Mouse (Mus musculus): ENCODE measurements at regions not wholly inside any gene's neighbourhood (a gene's known extent, or its start where the extent isn't known, plus 50 kb on each side); places are given as distances from the start of the nearest gene placed in this dataset.

DNA sequence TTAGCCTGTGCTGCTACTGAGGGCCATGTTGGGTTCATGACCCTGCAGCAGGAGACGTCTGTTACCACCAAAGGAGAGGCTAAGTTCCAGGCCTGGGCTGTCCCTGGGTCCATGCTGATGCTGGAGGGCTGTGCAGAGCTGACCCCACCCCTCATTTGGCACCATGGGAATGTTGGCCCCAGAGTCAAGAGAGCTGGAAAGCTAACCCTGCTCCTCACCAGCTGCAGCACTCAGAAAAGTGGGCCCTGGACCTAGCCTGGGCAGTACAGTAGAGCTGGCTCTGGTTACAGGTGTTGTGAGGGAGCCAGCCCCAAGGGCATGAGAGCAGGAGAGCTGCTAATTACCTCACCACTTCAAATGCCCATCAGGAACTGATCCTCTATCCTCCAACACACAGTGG, 500.9 kb upstream of the Nr5a2 start:
- in situ Hi-C loops (cut with MboI, MseI): no loop called here

DNA sequence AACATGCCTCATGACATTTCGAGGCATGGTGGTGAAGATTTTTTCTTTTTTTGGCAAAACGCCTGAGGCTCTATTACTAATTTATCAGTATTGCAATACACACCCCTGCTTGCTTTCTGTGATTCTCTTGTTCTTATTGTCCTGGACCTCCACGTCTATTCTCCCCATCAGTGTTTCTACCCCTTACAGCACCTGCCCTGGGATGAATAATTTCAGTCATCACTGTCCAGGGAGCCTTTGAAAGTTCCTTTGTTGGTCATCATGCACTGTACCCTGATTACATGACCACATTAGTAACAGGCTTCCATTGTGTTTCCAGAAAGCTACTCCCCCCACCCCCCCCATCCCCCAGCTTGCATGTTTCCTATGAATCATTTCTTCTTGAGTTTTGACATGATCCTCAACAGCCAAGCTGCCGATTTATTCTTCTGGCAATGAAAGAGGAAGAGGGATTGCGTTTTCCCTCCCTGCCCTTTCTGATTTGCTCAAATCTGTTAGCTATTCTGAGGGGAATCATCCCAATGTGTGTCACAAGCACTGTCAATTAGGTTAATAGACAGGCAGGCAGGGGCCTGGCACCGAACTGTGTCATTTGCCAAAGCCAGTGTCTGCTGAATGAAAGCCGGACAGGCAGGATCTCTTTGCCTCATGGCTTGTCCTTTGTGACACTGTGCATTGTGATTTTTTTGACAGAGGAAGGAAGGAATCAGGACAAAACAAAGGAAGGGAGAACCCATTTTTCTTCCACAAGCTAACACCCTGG, 493.4 kb upstream of the Nr5a2 start:
- in situ Hi-C loops (cut with MboI, MseI): no loop called here

DNA sequence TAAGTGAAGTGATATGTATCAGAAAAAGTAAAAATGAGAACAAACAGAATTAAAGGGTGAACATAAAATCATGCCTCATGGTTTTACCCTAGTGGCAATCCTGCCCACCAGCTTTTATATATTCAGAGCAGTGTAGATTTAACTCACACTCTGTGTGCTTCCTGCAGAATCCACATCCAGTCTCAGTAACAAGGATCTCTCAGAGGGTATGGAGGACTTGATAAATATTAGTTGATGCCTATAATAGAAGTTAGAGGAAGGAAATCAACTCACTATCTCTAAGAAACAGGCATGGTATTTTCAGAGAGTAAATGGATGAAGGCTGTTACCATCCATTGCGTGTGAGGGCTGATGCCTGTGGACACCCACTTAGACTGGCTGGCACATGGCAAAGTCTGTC, 492.5 kb upstream of the Nr5a2 start:
- in situ Hi-C loops (cut with MboI, MseI): no loop called here

DNA sequence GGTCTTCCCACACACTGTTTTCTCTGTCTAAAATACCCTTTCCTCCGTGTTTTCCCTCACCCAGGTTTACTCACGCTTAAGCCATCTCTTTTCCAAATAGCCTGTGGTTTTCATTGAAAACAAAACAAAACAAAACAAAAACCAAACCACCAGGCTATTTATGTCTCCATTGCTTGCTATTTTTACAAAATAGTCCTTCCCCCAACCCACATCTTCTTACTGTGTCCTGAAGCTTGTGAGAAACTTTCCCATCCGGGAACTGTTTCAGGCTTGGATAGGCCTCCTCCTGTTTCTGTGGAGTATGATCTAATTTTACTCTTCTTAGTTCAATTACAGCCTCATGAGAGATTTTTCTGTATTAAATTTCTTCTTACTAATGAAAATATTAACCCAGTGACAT, 486.2 kb upstream of the Nr5a2 start:
- in situ Hi-C loops (cut with MboI, MseI): no loop called here

DNA sequence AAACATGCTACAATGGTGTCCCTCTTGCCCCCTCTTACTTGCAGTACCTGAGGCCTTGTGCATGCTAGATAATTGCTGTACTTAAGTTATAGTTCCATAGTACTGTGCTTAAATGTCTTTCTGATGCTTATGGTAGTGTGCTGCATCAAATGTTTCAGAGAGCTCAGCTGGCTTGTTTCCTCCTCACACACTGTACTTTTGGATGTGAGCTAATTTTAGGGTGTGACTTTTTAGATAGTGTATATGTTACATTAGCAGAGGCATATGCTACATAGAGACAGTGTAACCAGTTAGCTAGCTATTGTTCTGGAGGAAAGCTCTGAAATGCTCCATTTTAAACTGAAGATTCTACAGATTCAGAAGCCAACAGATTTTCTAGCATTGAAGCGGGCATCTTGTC, 467.9 kb upstream of the Nr5a2 start:
- in situ Hi-C loops (cut with MboI, MseI): no loop called here

DNA sequence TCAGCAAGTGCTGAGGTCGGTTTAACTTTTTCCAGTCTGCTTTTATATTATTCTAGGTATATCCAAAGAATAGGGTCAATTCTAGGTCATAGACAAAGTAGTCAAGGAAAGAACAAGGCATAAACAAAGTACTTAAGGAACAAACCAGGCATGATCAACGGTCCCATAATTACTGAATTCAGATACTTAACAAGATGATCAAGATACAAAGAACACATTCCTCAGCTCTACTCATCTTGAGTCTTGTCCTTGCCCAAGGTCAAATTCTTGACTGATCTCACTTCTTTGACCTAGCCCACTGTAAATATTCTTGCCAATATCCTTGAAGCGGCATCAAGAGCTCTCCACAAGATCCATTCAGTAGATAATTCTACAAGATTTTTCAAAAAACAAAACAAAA, 458.1 kb upstream of the Nr5a2 start:
- in situ Hi-C loops (cut with MboI, MseI): no loop called here

DNA sequence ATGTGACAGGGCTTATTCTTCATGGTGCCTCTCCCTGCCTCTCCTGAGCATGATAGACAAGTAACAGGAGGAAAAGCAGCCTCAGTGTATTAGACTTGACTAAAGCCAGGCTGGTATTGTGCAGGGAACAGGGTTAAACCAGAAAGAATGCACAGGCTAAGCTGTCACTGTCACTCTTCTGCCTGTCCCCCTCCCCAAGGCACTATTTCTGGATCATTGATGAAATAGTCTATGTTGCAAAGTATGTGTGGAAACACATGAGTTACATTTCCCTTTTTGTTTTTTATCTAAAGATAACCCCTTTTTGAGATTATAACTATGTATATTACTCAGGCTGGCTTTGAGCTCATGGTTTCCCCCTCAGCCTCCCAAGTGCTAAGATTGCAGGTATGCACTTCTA, 436.5 kb upstream of the Nr5a2 start:
- in situ Hi-C loops (cut with MboI, MseI): no loop called here

DNA sequence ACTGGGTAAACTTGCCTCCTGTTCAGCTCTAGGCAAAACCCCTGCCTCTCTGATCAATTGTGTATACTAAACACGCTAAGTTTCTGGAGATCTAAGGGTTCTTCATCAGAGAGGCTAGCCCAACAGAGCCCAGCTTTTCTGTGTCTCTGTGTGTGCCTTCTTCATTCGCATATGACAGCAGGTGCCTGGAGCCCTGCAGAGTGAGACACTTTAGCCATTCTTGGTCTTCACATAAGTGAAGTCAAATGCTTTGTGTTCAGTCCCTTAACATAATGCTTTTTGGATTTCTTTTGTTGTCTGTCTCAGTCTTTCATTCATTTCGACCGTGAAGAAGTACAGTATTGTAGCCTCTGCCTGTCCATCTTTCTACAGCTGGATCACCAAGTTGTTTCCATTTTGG, 427.3 kb upstream of the Nr5a2 start:
- in situ Hi-C loops (cut with MboI, MseI): no loop called here

DNA sequence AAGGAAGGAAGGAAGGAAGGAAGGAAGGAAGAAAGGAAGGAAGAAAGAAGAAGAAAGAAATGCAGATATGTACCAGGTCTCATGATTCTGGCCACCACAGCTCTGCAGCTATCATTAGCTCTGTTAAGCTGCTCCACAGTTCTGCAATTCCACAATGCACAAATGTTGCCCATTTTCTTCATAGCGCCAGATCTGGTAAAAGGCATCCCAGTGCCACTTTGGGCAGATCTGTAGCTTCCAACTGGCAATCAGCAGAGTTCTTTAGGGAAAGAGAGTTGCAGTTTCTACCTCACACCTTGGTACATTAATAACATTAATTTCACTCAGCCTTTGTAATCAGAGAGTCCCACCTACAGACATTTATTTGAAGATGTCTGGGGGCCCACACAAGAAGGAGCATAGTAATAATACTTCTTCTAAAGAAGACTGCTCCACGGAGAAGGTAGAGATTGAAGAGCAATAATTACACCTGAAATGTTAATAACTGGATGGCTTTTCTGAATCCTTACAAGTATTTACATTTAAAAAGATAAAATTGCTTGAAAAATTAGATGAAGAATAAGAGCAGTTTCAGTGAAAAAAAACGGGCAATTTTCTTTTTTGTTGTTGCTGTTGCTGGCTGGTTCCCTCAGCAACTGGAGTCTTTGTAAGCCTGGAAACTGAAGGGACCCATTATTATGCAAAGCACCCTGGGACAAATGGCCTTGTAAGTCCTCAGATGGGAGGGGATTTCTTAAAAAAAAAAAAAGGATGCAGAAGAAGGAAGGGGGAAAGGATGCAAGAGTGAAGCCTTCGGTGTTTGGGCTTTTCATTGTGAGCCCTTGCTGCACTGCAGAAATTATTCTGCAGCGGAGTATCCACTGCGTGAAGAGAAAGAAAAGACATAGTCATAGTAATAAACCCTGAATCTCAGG, 418.1 kb upstream of the Nr5a2 start:
- in situ Hi-C loops (cut with MboI, MseI): no loop called here

DNA sequence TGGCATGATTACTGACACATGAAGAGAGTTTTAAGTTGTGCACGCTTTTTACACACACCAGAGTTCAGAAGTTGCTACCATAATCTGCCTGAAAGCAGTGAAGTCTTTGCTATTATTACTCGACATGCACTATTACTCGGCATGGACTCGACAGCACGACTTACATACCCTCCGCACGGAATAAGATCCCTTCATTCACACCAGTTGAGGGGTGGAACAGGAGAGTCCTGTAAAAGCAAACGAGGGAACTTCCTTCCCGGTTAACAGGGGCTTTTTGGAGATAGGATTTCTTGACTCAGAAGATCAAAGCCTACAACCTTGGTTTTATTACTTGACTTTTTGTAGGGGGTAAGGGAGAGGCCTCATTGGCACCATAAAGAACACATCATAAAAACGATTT, 416.4 kb upstream of the Nr5a2 start:
- in situ Hi-C loops (cut with MboI, MseI): no loop called here

DNA sequence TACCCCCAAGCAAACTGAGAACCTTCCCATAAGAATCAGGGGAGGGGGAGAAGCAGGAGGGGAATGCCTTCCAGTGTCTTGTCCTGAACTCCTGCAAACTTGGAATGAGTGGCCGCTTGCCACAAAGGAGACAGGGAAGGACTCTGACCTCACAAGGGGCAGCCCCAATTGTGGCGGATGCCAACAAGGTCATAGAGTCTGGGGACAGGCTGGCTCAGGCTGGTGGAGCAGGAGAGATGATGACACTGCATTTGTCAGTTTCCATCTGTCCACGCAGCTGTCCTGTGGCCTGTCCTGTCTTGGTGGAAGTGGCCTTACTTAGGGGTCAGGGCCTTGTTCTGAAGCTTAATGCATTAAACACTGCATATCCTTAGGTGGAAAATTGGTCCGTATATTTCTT, 414.4 kb upstream of the Nr5a2 start:
- in situ Hi-C loops (cut with MboI, MseI): no loop called here

DNA sequence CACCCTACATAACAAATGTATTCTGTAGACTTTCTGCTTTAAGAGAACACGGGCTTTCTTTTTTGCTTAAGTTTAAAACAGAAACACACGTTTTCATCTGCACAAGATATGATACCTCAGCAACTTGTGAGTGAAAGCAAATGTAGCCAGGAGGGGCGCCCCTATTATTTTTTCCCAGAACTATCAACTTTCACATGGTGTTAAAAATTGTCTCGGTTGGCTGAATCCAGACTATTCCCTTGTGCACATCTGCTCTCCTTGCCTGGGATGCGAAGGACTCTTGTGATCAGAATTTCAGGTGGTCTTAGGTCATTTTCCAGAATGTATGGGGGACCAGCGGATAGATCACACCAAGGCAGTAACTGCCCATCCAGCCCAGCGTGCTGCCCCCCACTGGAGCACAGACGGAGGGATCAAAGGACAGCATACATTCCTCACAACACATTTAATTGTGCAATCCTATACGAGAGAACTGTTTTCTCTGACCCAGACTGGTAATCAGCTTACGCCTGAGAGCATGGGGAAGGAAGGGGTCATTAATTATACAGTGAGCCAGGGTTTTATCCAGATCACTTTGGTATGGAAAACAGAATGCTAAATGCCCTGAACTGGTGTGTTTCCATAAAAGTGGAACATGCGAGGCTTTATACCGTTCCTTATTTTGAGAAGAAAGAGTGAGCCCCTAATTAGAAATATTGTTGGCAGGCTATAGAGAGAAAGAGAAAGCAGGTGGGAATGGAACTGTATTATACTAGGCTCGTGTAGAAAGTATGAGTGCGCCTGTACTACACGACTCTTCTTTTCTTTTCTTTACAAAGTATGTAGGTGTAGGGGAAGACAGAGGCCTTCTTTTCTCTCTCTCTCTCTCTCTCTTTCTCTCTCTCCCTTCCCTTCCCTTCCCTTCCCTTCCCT, 413.5 kb upstream of the Nr5a2 start:
- in situ Hi-C loops (cut with MboI, MseI): no loop called here

DNA sequence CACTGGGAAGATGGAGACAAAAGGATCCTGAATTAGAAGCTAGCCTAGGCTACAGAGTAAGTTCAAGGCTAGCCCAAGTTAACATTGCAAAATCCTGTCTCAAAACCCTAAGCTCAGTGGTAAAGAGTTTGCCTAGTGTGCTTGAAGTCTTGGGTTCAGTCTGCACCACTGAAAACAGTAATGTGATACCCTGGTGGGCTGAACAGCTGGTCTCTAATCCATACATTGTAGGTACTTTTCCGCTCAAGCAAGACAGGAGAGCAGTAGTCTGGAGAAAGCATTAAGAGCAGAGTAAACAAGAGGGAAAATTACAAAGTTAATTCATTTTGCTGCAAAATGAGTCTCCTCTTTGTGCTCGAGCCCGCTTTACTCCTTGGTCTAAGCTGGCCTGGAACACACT, 412.0 kb upstream of the Nr5a2 start:
- in situ Hi-C loops (cut with MboI, MseI): no loop called here

DNA sequence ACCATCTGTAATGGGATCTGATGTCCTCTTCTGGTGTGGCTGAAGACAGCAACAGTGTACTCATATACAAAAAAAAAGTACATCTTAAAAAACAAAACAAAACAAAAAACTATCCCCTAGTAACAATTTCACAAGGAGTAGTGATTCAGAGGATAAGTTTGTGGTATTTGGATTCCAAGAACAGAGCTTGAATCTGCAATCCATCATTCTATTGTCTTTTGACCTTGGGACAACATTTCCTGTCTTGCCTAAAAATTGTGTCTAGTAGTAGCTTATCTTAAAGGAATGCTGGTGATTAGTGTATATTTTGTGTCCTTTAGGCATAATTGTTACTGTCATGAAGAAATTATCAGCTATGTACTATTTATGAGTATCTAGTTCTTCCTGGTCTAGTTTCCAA, 404.1 kb upstream of the Nr5a2 start:
- in situ Hi-C loops (cut with MboI, MseI): no loop called here

DNA sequence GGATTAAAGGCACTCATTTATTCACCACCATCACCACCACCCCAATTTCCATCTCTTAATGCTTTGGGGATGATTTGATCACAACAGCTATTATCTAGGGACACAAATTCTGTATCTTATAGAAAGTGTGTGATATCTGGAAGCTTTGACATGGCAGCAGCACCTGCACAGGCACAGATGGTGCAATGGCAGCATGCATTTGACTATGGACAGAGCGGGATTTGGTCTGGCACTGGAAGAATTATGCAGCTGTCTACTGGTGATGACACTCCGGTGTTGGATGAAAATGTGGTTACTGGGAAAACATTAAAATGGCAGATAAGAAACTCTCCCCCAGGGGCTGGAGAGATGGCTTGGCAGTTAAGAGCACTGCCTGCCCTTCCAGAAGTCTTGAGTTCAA, 403.7 kb upstream of the Nr5a2 start:
- in situ Hi-C loops (cut with MboI, MseI): no loop called here

DNA sequence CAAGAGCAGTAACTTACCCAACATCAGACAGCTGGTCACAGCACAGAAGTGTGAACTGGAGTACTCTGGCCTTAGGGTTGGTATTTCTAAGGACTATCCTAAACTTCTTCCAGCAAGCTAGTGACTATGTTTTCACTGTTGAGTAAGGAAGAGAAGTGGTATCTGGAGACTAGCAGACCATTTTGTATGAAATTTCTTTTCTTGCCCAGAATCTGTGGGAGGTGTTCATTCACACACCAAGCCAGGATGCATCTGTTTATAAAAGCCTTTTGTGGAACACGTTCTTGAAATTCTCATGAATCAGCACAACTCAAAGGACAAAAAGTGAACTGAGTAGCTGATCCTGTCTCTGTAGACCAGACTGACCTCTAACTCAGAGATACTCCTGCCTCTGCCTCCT, 403.3 kb upstream of the Nr5a2 start:
- in situ Hi-C loops (cut with MboI, MseI): no loop called here

DNA sequence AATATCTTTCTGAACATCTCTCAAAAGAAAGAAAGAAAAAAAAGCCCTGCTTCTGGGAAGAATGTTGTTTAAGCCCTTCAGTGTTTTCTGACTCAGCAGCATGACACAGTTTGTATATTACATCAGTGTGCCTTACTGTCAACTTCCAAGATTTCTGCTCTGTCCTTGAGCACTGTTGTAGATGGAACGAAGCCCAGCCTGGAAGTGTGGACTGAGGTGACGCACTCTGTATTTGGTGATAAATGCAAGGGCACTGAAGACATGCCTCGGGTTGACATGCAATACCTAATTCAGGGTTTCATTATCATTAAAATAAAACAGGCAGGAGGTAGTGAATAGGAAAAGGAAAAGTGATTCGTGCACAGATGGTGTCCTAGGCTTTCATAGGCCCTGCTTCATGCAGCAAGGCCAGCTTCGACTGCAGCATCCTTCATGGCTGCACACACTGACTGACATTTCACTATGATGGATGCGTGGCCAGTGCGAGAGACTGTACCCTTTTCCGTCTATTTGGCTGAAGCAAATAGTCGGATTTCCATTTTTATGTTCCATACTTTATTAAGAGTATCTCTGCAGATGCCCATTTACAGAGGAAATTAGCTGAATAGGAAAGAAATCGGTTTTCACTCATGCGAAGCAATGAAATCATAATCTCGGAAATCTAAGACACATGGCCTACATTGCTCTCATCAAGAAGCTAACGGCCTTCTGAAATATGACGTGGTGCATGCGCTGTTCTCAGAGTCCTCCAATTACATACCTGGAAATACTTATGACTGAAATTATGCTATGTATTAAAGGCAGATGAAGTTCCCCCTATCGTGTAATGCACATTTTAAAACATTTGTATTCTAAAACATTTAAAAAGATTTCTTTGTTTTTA, 400.7 kb upstream of the Nr5a2 start:
- in situ Hi-C loops (cut with MboI, MseI): no loop called here

DNA sequence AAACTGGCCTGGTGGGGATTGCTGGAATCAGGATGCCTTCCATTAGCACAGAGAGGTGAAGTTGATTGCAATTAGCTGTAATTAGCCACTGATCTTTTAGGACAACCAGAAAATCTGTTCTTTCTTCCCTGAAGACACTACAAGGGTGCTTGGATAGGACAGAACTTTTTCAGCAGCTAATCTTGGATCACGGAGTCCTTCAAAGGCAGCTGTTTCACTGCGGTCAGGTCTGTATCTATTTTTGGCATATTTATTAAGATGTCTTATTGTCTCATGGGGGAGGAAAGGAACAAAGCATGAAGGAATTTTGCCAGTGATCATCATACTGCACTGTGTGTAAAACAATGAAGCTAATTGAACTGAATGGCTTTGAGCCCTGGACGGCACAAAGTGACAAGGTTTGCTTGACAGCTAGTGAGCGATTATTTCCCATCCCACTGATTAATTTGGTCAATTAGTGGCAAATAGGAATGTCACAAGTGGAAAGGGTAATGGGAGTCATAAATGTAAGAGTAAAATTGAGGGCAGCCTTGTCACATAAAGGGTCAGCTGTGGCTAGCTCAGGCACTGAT, 395.8 kb upstream of the Nr5a2 start:
- in situ Hi-C loops (cut with MboI, MseI): no loop called here

DNA sequence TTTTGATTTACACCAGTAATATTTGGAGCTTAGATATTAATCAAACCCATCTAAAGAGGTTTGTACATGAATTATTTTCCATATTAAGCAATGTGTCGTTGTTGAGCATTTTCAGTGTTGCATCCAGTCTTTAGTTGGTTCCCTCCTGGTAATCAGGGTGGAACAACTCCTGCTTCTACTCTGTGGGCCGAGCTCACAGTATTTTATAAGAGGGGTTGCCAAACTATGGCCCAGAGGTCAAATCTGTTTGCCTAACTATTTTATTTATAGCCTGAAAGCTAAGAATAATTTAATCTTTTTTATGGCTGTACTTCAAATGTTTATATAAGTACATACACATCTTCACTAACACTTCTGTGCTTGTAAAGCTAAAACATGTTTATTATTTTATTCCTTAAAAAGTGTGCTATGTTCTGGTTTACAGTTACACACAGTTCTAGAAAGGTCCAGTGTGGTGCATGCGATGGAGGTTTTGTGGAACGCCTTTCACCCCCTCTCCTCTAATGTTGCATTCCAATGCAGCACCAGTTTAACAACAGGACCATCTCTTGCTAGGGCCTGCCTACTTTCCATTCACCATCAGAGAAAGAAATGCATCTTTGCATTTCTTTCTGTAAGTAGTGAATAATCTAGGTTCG, 392.3 kb upstream of the Nr5a2 start:
- in situ Hi-C loops (cut with MboI, MseI): no loop called here

DNA sequence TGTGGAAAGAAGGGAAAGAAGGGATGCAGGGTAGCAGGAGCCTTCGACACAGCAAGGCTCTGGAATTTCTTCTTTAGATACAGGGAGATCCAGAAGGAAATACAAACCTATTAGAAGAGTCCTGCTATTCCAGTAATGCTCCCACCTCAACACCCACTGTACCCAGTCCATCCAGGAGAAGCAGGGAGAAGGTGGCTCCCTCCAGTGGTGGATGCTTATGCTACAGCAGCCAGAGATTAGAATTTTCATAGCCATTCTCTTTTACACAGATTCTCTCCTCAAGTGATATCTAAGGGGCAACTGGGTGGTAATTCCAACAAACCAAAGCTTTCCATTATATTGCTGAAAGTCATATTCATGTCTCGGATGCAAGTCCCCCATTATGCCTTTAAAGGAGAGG, 373.9 kb upstream of the Nr5a2 start:
- in situ Hi-C loops (cut with MboI, MseI): no loop called here
